Mouse (Mus musculus): Measurements from ENCODE around the gene Naa80. TPM values are rescaled to one million over a fixed set of nuclear protein-coding genes. Genes with fewer than 3 reads are reported as not detected.

Naa80 gene
- total RNA-seq, 1 experiment = 7.3 TPM

GRCm38 (mm10) chr9:107620954-107621353 lies 42.3 kb downstream of the Naa80 start:
- Histone ChIP-seq H3K9me3 (ENCODE audit: control insufficient read depth, insufficient read depth, low read depth, low read length) (no peaks in the 10 kb centered on the region), H3K27ac (ENCODE audit: insufficient read depth, low read depth, low read length, poor library complexity, severe bottlenecking) (no peak overlapping the region), H3K9ac (ENCODE audit: insufficient read depth, low read depth, low read length, poor library complexity, severe bottlenecking) (no peak overlapping the region), H3K36me3 (ENCODE audit: control insufficient read depth, insufficient read depth, low read length, poor library complexity, severe bottlenecking) (peaks cover 40% of the 10 kb centered on the region), H3K4me3 (ENCODE audit: insufficient read depth in 1 of 2, low read depth in 1 of 2, low read length in 2 of 2, poor library complexity in 1 of 2, severe bottlenecking in 1 of 2) (no peak overlapping the region), H3K4me1 (ENCODE audit: control insufficient read depth in 2 of 2, insufficient read depth in 2 of 2, low read length in 2 of 2, poor library complexity in 1 of 2) (peaks cover 3 to 18% of the 10 kb centered on the region in 2 experiments; a peak in 3 of 4 replicates)
- TF ChIP-seq ZC3H11A (IDR thresholded peaks at IDR 0.05; ENCODE audit: borderline replicate concordance, low read depth, low read length) = no peak
- in situ Hi-C loops (cut with MboI; ENCODE audit: low sequenced_read_pairs in 2 of 2, unreplicated experiment in 2 of 2) = no loop called here
- no peak for DNase-seq (ENCODE audit: low read depth, low spot score)

DNA sequence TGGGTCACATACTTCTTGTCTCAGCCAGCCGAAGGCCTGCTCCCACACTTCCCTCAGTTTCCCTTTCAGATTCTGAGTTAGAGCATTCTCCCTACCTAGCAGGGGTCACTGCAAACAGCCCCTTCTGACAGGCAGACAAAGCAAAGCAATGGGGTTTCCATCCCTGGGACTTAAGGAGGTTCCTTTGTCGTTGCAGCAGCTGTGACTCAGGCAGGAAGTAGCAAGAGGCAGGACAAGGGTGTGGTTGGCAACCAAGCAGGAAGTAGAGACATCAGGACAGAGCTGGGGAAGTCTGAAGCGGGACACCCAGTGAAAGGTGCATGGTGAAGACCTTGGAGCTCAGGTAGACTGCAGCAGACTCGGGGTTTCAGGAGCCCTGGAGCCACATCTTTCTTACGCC lies 45.9 kb downstream of the Naa80 start:
- H3K4me3 ChIP-seq (ENCODE audit: insufficient read depth in 1 of 2, low read depth in 1 of 2, low read length in 2 of 2, poor library complexity in 1 of 2, severe bottlenecking in 1 of 2) = no peak overlapping the region
- no peak for TF ChIP-seq CHD2 (IDR thresholded peaks at IDR 0.05; ENCODE audit: low read depth, low read length)
- no peak for TF ChIP-seq HCFC1 (IDR thresholded peaks at IDR 0.05; ENCODE audit: borderline replicate concordance, insufficient read depth, low read length)
- no peak for DNase-seq (ENCODE audit: low read depth, low spot score)
- in situ Hi-C loops (cut with MboI; ENCODE audit: low sequenced_read_pairs in 2 of 2, unreplicated experiment in 2 of 2) = no loop called here
- no peak overlapping the region for H3K9ac ChIP-seq (ENCODE audit: insufficient read depth, low read depth, low read length, poor library complexity, severe bottlenecking)
- peaks cover 15 to 43% of the 10 kb centered on the region in 2 experiments; a peak in 3 of 4 replicates for H3K4me1 ChIP-seq (ENCODE audit: control insufficient read depth in 2 of 2, insufficient read depth in 2 of 2, low read length in 2 of 2, poor library complexity in 1 of 2)
- H3K27ac ChIP-seq (ENCODE audit: insufficient read depth, low read depth, low read length, poor library complexity, severe bottlenecking) = no peak overlapping the region
- no peaks in the 10 kb centered on the region for H3K9me3 ChIP-seq (ENCODE audit: control insufficient read depth, insufficient read depth, low read depth, low read length)
- H3K36me3 ChIP-seq (ENCODE audit: control insufficient read depth, insufficient read depth, low read length, poor library complexity, severe bottlenecking) = peaks cover 12% of the 10 kb centered on the region

DNA sequence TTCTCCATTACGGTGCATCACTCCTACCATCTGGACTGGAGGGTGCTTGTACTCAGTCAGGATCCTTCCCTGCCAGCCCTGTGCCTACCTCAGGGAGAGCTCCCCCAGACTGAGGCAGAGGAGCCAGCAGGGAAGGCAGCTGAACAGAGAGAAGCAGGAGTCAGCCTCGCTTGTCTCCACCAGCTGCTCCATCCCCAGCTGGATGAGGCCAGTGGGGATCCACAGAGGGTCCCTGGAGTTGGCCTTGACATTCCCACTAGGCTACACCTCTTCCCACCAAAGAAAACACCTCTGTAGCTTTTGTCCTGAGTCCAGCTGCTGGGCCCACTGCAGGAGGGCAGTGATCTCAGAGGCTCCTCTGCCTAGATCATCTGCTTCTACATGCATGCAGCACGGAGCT lies 46.3 kb downstream of the Naa80 start:
- peaks cover 8% of the 10 kb centered on the region; the same call in 1 of the 2 replicates for H3K36me3 ChIP-seq (ENCODE audit: control insufficient read depth, insufficient read depth, low read length, poor library complexity, severe bottlenecking)
- no peak overlapping the region for H3K4me3 ChIP-seq (ENCODE audit: insufficient read depth in 1 of 2, low read depth in 1 of 2, low read length in 2 of 2, poor library complexity in 1 of 2, severe bottlenecking in 1 of 2)
- no peaks in the 10 kb centered on the region for H3K9me3 ChIP-seq (ENCODE audit: control insufficient read depth, insufficient read depth, low read depth, low read length)
- in situ Hi-C loops (cut with MboI; ENCODE audit: low sequenced_read_pairs in 2 of 2, unreplicated experiment in 2 of 2) = no loop called here
- no peak for DNase-seq (ENCODE audit: low read depth, low spot score)
- peaks cover 15 to 44% of the 10 kb centered on the region in 2 experiments; a peak in 3 of 4 replicates for H3K4me1 ChIP-seq (ENCODE audit: control insufficient read depth in 2 of 2, insufficient read depth in 2 of 2, low read length in 2 of 2, poor library complexity in 1 of 2)
- TF ChIP-seq MAFK (IDR thresholded peaks at IDR 0.05; ENCODE audit: insufficient read depth, low read depth, low read length) (no peak), ZC3H11A (IDR thresholded peaks at IDR 0.05; ENCODE audit: borderline replicate concordance, low read depth, low read length) (no peak), CHD2 (IDR thresholded peaks at IDR 0.05; ENCODE audit: low read depth, low read length) (no peak), HCFC1 (IDR thresholded peaks at IDR 0.05; ENCODE audit: borderline replicate concordance, insufficient read depth, low read length) (no peak)
- H3K27ac ChIP-seq (ENCODE audit: insufficient read depth, low read depth, low read length, poor library complexity, severe bottlenecking) = no peak overlapping the region
- H3K9ac ChIP-seq (ENCODE audit: insufficient read depth, low read depth, low read length, poor library complexity, severe bottlenecking) = no peak overlapping the region

- no peak for TF ChIP-seq MAFK (IDR thresholded peaks at IDR 0.05; ENCODE audit: insufficient read depth, low read depth, low read length)
- no peak for TF ChIP-seq ZC3H11A (IDR thresholded peaks at IDR 0.05; ENCODE audit: borderline replicate concordance, low read depth, low read length)
- TF ChIP-seq CHD2 (IDR thresholded peaks at IDR 0.05; ENCODE audit: low read depth, low read length) = no peak
- no peak for TF ChIP-seq HCFC1 (IDR thresholded peaks at IDR 0.05; ENCODE audit: borderline replicate concordance, insufficient read depth, low read length)
- H3K4me3 ChIP-seq (ENCODE audit: insufficient read depth in 1 of 2, low read depth in 1 of 2, low read length in 2 of 2, poor library complexity in 1 of 2, severe bottlenecking in 1 of 2) = no peak overlapping the region
- H3K9me3 ChIP-seq (ENCODE audit: control insufficient read depth, insufficient read depth, low read depth, low read length) = no peaks in the 10 kb centered on the region
- H3K36me3 ChIP-seq (ENCODE audit: control insufficient read depth, insufficient read depth, low read length, poor library complexity, severe bottlenecking) = peaks cover 6% of the 10 kb centered on the region; the same call in 1 of the 2 replicates
- peaks cover 15 to 48% of the 10 kb centered on the region in 2 experiments; a peak in 3 of 4 replicates for H3K4me1 ChIP-seq (ENCODE audit: control insufficient read depth in 2 of 2, insufficient read depth in 2 of 2, low read length in 2 of 2, poor library complexity in 1 of 2)
- H3K9ac ChIP-seq (ENCODE audit: insufficient read depth, low read depth, low read length, poor library complexity, severe bottlenecking) = no peak overlapping the region
- in situ Hi-C loops (cut with MboI; ENCODE audit: low sequenced_read_pairs in 2 of 2, unreplicated experiment in 2 of 2) = no loop called here
- DNase-seq (ENCODE audit: low read depth, low spot score) = no peak
- H3K27ac ChIP-seq (ENCODE audit: insufficient read depth, low read depth, low read length, poor library complexity, severe bottlenecking) = no peak overlapping the region; the same call in 1 of the 2 replicates
Measured at GRCm38 (mm10) chr9:107625351-107626128, 46.9 kb downstream of the Naa80 start.

Measured in ES-E14 (cell line).